Mouse (Mus musculus) skeletal muscle tissue, adult 2 months (tissue): ENCODE measurements at regions not wholly inside any gene's neighbourhood (a gene's known extent, or its start where the extent isn't known, plus 50 kb on each side); places are given as distances from the start of the nearest gene placed in this dataset.

Source experiments
- DNase-seq: peaks from one replicate; pipeline ENCODE4 v3.0.0-alpha.2; 2012; ENCODE audit warnings: low read depth, low spot score

DNA sequence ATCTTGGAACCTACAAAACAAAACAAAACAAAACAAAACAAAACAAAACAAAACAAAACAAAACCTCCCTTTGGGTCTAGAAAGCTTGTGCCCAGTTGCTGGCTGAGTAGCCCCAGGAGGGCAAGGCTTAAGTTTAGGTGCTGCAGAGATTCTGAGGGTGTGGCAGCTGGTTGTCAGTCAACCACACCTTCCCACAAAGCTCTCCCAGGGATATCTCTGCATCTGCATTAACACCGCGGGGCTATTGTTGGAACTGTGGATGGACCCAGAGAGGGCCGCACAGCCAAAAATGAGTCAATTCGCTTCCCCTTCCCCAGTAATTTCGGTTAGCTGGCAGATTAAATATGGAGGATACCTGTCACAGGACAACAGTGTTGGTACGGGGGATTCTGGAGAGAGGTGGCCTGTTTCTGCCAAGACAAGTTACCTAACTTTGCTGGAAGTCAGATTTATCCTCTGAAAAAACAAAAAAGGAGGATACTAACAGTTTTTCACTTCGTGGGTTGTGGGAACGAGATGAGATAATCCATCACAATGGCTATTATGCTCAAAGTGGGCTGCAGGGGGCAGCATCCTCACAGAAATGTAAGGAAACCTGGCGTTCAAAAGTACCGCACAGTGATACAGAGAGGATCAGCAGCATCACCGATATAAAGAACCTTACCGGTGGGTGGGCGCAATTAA is 96.7 kb downstream of the 1500009L16Rik start:
- DNase-seq: peak; percentile 49

DNA sequence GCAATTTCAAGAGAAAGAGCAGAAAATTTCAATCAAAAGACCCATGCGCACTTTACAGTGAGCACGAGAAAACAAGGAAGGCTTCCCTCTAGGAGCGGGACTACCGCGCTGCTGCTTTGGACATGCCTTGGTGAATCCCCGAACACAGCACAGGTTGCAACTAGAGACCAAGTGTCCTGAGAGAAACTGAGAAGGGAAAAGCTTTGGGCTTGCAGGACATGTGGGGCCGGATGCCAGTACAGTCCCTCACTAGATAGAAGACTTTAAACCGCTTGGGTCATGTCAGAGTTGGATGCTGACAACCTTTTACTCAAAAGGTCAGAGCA is 97.2 kb downstream of the 1500009L16Rik start:
- no peak for DNase-seq

DNA sequence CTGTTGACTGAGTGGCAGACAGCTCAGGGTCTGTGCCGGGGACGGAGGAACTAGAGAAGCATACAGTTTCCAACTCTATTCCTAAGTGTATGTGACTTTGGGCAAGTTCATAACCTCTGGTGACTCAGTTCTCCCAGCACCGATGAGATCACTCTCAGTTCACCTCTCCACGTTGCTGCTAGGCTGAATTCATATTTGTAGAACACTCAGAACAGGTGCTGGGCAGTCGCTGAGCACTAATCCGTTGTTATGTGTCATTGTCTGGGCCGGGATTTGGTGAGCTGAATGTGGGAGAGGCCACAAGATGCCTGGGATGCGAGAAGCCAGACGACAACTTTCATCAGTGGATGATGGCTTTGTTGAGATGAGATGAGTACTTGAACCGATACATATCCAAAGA is 98.4 kb downstream of the 1500009L16Rik start:
- no peak for DNase-seq

DNA sequence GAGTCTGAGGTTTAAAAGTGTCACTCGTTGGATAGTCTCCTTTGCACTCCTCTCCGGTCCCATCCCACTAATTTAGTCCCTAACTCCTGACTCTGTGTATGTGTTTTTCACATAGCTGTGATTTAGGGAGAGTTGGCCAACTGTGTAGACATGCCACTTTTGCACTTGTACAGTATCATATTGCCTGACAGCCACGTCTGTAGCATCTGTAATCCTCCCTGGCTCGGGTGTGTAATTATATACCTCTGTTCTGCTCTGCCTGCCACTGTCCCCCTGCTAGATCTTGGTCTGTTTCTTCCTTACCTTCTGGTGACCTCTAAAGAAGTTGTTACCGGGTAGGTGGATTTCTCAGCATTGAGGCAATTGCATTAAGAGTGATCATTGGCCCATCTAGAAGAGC is 103.4 kb downstream of the 1500009L16Rik start:
- no peak for DNase-seq

DNA sequence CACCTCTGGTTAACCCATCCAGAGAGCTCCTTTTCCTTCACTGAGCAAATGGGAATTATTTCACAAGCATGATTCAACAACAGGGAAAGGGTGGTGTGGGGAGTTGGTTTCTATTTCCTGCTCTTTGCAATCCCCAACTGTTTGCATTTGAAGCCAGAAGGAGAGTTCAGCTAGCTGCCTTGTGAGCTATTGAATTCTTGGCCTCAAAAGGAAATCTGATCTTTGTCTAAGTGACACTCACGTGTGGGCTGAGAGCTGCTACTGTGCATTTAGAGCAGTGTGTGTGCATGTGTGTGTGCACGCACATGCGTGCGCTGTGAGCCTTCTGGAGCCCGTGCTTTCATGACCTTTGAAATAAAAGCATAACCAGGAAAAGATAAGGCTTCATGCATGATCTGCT is 113.7 kb downstream of the 1500009L16Rik start:
- no peak for DNase-seq

DNA sequence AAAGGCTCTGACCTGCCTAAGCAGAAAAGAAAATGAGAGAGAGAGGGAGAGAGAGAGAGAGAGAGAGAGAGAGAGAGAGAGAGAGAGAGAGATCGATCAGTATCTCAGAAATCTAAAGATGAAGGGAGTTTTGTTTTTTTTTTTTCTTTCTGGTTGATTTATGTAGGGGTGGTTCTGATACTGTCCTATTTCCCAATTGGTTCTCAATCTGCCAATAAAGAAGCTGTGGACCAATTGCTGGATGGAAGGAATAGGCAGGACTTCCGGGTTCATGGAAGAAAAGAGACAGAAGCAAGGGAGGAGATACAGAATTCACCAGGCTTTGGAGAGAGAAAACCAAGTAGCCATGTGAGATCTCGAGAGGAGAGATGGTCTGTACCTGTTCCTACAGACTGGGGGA is 117.6 kb downstream of the 1500009L16Rik start:
- DNase-seq: no peak

DNA sequence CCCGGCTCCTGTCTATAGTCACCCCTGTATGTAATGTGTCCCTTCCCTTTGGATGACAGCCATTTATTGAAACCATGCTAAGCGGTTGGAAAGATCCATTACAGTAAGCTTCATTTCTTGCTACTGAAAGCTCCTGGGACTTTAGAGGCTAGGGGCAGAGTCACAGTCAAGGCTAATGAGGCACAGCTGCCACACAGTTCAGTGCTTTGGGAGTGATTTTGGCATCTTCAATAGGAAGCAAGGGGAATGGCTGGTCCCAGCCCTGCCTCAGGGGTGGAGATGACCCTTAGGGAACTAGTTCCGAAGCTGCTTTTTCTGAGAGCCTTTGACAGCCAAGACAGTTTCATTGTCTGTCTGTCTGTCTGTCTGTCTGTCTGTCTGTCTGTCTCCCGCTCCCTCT is 128.2 kb downstream of the 1500009L16Rik start:
- DNase-seq: no peak

DNA sequence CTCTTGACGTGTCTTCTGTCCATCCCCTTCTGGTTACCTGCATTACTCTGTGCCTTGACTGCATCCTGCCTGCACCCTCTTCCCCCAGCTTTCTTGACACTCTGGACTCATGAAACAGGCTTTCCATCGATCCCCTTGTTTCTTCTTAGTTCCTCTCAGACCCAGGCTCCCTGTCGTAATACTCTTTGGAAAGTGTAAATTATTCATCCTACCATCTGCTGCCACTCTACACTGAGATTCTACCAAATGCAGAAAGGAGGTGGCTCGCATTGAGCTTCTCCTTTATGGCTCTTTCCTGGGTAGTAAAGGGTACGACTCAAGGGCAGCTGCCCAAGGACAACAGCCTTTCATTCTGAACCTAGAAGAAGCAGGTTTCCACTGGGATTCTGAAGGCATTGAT is 129.5 kb downstream of the 1500009L16Rik start:
- DNase-seq: no peak

DNA sequence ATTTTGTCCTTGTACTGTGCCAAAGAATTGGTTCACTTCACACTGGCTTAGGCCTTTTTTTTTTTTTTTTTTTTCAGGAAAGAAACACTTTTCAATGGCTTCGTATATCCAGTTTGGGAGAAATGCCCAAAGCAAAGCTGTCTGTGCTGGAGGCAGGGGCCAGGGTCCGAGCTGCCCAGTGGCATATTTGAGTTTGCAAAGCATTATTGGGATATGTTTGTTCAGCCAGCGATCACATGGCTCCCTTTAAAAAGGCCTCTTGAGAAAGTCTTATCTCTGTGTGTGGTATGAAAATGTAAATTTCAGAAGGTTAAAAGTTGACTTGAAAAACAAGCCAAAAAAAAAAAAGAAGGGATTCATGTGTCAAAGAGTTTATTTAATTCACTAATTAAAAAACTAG is 130.1 kb downstream of the 1500009L16Rik start:
- DNase-seq: no peak

DNA sequence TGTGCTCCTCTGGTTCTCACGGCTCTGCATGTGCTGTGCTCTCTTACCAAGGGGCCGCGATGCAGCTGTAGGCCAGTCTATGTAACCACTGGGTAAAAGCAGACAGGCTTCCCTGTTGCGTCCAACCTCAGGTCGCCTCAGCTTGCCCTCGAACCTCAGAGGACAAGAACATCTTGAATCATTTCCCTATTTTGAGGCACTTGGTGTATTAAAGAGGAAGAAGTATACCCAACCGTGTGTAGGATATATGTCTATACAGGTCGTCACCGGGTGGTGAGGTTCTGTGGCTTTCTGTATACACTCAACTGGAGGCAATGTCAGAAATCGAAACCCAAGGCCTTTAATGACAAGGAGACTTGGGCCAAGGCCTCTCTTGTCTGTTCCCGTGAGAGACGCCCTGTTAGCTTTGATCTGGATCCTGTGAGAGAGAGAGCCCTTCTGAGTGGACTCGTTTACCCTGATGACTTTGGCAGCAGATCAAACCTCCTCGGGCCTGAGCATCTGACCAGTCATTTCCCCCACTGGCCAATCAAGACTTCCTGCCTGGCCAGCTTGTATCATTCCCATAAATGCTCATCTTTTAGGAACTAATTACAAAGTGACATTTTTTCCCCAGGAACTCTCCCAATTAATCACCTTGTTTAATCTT is 135.3 kb downstream of the 1500009L16Rik start:
- peak; percentile 18 for DNase-seq

DNA sequence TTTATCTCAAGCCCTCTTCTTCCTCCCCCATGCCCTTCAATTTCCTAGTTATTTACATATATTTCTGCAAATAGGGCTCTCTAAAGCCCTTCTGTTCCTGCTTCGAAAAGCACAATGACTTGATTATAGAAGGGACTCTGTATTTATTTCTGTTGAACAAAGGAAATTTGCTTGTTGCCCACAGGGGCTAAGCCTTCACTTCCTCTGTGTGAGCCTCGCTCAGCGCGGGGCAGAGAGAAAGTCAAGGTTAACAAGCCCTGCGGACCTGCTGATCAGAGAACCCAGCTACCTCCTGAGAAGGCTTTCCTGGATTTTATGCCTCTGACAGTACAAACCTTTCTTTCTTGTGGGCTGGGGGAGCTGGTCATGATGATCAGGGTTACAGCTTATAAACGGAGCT is 136.0 kb downstream of the 1500009L16Rik start:
- no peak for DNase-seq

DNA sequence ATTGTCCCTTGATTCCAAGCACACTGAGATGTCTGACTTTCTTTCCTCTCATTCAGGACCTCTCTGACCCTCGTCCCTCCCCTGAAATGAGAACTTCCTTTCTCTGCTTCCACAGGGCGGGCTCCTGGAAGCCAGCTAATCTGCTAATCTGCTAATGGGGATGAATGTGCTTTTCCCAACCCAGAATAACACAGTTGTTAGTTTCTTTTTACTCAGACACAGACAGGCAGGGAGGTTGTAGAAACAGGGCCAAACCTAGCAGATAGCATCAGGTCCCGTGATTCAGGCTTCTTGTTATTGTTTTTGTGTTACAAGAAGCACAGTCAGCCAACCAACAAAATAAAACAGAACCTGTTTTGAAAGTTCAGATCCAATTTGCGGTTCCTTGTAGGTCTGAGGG is 137.0 kb downstream of the 1500009L16Rik start:
- DNase-seq: peak; percentile 13

DNA sequence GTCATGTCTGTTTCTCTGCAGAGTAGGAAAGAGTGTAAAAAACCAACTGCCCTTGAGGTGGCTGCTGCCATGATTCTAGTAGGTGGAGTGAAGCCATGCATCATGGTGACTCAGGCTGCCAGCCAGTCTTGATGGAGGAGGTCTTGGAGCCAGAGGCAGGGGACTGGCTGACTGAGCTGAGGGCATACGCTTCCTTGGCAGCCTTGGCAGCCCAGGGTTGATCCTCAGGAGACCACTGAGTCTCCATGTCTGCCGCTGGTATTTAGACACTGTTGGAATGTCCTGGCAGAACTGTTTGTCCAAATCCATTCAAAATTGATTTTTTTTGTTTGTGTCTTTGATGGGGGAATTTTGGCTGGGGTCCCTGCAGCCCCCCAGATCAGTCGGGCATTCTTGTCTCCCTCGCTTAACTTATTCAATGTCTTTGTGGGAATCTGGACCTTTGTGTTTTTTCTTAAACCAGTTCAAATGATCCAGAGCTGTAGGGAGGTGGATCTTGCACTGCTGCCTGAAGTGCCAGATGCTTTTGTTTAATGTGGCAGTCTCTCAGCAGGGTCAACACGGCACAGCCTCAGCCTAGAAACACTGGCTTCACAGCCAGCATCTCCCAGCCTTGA is 139.0 kb downstream of the 1500009L16Rik start:
- no peak for DNase-seq

DNA sequence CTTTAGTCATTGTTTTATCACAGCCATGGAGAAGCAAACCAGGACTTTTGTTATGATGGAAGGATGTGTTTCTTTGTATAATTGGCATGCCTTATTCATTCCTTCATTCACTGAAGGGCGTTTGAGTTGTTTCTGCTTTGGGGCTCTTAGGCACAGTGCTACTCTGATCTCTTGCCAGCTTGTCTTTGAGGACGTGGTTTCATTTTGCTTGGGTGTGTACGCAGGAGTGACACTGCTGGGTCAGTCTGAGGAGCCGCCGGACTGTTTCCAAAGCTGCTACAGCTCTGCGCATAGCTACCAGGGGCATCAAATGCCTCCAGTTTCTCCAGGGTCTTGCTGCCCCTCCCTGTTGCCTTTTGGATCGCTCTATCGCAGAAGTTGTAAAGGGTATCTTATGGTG is 141.9 kb downstream of the 1500009L16Rik start:
- DNase-seq: no peak

DNA sequence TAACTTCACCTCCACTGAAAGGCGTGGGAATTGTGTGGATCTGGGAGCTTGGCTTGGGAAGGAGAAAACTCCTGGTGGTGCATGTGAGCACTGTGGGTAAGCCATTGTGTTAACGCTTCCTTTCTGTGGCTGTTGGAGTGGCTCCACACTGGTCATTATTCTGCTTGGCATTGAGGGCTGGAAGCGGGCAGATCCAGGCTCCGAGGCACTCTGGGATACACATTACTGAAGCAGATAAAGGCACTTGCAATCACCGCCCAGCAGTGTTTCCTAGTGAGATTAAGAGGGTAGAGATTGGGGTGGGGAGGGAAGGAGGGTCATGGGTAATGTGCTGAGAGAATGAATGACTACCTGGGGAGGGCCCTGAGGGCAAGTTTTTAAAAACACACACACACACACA is 143.3 kb downstream of the 1500009L16Rik start:
- DNase-seq: peak; percentile 25

DNA sequence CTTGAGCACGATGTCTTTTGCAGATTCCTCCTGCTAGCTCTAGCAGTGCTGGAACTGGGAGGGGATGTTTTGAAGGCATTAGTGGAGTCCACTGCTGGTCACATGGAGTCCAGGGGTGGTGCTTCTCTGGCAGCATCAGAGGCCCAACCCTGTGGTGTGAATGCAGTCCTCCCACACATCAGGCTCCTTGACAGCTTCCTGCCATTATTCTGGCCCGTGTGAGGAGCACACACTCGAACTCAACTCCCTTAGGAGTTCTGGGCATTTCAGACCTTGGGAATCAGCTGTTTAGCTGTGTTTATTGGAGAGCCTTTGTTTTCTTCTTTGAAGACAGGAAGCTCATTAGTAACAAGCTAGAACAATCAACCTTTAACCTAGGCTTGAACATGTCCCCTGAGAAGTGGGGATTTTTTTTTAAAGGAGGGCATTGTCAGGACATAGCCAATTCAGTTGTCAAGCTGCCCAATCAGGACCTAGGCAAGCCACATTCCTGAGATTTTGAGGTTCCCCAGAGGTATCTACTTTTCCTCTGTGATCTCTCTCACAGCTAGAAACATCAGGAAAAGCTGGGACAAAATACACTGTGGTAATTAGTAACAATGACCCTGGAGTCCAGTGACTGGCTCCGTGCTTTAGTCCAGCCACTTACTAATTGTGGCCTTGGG is 149.2 kb downstream of the 1500009L16Rik start:
- peak; percentile 68 for DNase-seq

DNA sequence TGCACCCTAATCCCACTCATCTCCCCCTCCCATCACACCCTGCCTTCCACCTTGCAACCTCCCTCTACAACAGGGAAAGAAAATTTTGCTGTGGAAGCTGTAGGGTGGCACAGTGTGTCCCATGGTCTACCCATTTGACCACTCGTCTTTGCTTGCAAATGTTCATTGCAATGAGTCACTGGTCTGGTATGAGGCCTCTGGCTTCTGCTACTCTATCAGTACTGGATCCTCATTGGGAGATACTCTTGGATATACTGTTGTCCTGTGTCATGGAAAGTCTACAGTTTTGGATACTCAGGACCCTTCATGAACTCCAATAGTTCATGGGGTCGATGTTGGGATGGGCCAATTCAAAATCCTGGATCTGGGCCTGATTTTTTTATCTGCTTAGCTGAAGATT is 156.1 kb downstream of the 1500009L16Rik start:
- no peak for DNase-seq

DNA sequence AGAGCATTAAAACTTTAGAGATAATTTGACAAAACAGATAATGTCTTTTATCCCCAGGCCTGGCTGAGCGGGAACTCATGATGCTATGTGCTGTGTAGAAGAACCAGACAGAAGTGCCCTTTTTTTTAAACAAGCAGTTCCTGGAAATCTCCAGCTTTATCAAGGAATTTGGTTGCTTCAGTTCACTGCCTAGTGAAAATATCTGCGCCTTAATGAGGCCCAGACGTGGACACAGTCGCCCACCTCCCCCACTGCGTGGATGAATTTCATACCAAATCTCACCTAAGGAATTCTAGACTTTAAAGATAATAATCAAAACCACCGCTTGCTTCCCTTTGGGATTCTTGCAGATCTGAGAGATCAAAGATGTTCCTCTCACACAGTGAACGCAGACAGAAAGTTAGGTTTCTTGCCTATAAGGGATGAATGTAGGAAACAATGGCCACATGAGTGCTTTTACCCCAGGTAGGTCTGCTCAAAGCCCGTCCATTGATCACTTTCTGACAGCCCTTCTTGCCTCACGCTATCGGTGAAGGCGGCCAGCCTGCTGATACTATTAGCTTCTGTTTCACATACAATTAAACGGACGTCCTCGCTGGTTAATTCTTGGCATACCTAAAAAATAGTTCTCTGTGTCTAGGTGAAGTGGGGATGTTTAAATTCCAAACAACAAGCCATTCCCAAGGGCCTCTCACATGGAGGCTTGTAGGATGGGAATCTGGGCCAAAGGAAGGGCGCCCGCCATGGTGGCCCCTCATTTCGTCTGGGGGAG is 159.6 kb downstream of the 1500009L16Rik start:
- no peak for DNase-seq

DNA sequence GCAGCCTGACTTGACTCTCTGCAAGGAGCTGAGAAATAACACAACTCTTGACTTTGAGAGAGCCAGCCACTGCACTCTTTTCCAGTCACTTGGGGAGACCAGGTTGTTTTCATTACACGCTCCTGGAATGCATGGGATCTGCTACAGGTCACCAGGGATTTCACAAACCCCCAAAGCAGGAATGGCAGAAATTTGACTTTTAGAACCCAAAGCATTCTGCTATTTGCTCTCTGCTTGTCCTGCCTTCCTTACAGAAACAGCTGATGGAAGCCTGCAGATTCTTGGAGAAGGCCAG is 160.2 kb downstream of the 1500009L16Rik start:
- DNase-seq: no peak

DNA sequence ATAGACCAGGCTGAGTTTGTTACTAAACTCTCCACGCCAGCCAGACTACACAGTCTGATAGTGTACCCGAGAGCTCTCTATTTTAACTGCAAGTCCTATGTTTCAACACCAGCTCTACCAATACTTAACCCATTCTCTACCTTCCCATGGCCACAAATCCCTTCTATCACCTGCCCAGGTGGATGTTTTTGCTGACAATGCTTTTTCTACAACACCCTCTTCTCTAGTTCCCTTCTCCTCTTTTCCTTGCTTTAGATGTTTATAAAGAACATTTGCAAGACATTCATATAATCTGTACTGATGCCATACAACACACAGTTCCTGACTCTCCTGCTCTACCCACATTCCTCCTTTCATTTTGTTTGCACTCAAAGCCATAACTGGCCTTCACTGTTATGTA is 161.9 kb downstream of the 1500009L16Rik start:
- DNase-seq: no peak

DNA sequence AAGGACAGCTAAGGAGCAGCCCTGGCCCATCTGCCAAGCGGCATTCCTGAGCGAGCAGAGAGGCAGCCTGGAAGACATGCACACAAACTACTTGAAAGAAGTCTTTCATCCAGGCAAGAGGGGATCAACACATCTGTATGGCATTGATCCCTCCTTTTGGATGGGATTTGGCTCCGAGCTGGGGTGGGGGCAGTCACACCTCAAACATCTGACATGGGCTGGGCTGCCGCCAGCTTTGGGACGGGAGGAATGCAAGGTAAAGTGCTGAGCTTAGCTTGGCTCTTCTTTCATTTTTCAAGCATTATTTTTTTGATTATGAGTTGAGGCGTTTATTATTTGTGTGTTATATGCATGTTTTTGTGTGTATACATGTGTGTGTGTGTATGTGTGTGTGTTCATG is 165.9 kb downstream of the 1500009L16Rik start:
- no peak for DNase-seq

DNA sequence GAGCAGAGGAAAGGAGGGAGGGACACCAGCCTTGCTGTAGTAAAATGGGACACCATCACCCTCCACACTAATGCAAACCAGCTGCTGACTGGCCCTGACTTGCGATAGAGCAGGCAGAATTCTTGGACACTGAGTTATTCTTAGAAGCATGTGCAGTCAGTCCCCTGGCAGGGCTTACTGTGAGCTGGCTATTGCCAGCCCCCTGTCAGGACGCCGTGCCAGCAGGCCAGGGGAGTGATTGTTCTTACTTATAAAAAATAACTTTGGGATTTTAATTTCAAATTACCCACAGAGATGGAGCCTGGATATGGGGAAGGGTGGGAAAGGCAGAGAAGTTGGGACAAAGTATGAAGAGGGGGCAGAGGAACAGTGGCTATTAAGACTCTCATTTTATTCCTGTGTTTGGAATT is 173.1 kb downstream of the 1500009L16Rik start:
- DNase-seq: peak; percentile 47
